Mouse (Mus musculus) heart, embryonic 15.5 days (tissue): Measurements from ENCODE around the gene Bglap3. TPM values are rescaled to one million over a fixed set of nuclear protein-coding genes. Genes with fewer than 3 reads are reported as not detected.

Experiments used
- ATAC-seq: fragments of 200-750 bp; cut with Nextera tagmentation; replicated peaks from 2 replicates; pipeline ENCODE4 v1.8.0; 2017; ENCODE audit warnings: low read depth, moderate TSS enrichment; ENCODE audit not compliant: insufficient number of reproducible peaks, insufficient read depth, low FRiP score
- H3K27ac ChIP-seq: fragments of 300-500 bp; sonication (generic); 2 replicates; pipeline ENCODE4 v1.5.1; 2015; ENCODE audit warnings: mild to moderate bottlenecking, inconsistent platforms
- H3K27me3 ChIP-seq: fragments of 300-500 bp; sonication (generic); 2 replicates; pipeline ENCODE4 v1.6.1; 2015; ENCODE audit warnings: inconsistent platforms
- H3K36me3 ChIP-seq: fragments of 300-500 bp; sonication (generic); 2 replicates; pipeline ENCODE4 v1.6.1; 2015; ENCODE audit warnings: mild to moderate bottlenecking, inconsistent platforms
- H3K4me1 ChIP-seq: fragments of 300-500 bp; sonication (generic); replicated peaks from 2 replicates; pipeline ENCODE4 v1.6.1; 2015; ENCODE audit warnings: inconsistent platforms
- H3K4me2 ChIP-seq: fragments of 300-500 bp; sonication (generic); 2 replicates; pipeline ENCODE4 v1.6.1; 2015; ENCODE audit warnings: inconsistent platforms, mild to moderate bottlenecking, moderate library complexity
- H3K4me3 ChIP-seq: fragments of 300-500 bp; sonication (generic); 2 replicates; pipeline ENCODE4 v1.5.1; 2015; ENCODE audit warnings: mild to moderate bottlenecking, inconsistent platforms
- H3K9ac ChIP-seq: fragments of 300-500 bp; sonication (generic); 2 replicates; pipeline ENCODE4 v1.6.1; 2015; ENCODE audit warnings: mild to moderate bottlenecking, inconsistent platforms
- H3K9me3 ChIP-seq: fragments of 300-500 bp; sonication (generic); replicated peaks from 2 replicates; pipeline ENCODE4 v1.6.1; 2016; ENCODE audit warnings: inconsistent platforms
- WGBS: fragments of 180-500 bp; shearing (Covaris S2); methylation state at CpG from one replicate; pipeline ENCODE4 v1.1.7; 2015; ENCODE audit warnings: mixed read lengths; 5-methylcytosine and 5-hydroxymethylcytosine counted together
- polyA plus RNA-seq: library from polyadenylated mRNA; unstranded; fragments of >200 nt; fragmentation: Nextera tagmentation; extraction: Ambion mirVana; gene quantifications from 2 replicates; pipeline ENCODE4 v1.2.1, GENCODE M21; 2015

The Bglap3 gene
- polyA plus RNA-seq, 1 experiment from 2014 or later: not detected

- 46% methylated on average over 5 of the region's 5 CpGs for WGBS
- Histone ChIP-seq H3K9me3 (no peaks in the 10 kb centered on the region), H3K4me3 (no peak overlapping the region), H3K4me2 (no peak overlapping the region), H3K9ac (peak overlapping the region; percentile 14; the same call in 1 of the 2 replicates), H3K27me3 (peaks cover 3% of the 10 kb centered on the region), H3K36me3 (peaks cover 77% of the 10 kb centered on the region), H3K4me1 (peaks cover 43% of the 10 kb centered on the region), H3K27ac (peak overlapping the region; percentile 56)
- no peak for ATAC-seq
Measured at GRCm38 (mm10) chr3:88359584-88359983, 13.0 kb downstream of the Bglap3 start.

DNA sequence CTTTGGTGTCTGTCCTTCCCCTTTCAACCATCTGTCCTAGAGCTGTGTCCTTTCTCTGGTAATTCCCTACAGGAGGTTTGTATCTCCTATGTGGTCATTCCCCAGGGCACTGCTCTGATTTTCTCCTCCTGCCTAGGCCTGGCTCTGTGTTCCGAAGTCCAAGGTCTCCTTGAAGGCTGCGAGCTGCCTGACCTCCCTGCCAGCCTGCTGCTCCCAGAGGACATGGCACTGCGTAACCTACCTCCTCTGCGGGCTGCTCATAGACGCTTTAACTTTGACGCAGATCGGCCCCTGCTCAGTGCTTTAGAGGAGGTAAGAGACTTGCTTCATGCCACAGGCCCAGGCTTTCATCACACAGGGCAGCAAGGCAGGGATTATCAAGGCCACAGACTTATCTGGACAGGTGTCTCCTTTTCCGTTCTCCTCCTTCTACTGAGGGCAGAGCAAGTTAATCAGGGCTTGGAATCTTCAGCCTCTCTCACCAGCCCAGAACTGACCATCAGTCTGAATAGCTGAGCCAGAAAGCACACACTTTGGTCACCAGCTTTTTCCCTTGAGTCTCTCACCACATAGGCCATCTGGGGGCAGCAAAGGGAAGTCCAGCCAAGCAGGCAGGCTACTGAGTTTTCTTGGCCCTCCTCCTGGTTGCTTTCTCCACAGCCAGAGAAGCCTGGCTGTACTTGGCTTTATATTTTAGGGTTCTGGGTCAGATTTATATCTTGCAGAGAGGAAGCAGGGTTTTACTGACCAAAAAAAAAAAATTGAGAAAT lies 18.0 kb downstream of the Bglap3 start:
- no peaks in the 10 kb centered on the region for H3K9me3 ChIP-seq
- no peak overlapping the region for H3K27ac ChIP-seq
- 89% methylated on average over 8 of the region's 8 CpGs for WGBS
- no peak overlapping the region for H3K4me2 ChIP-seq
- no peak overlapping the region for H3K9ac ChIP-seq
- H3K4me1 ChIP-seq: peaks cover 10% of the 10 kb centered on the region; the same call in 1 of the 2 replicates
- ATAC-seq: no peak
- H3K27me3 ChIP-seq: no peaks in the 10 kb centered on the region
- H3K4me3 ChIP-seq: no peak overlapping the region
- peaks cover 100% of the 10 kb centered on the region for H3K36me3 ChIP-seq

GRCm38 (mm10) chr3:88352907-88353306 lies 19.6 kb downstream of the Bglap3 start:
- Histone ChIP-seq H3K9ac (no peak overlapping the region), H3K9me3 (no peaks in the 10 kb centered on the region), H3K36me3 (peaks cover 99% of the 10 kb centered on the region), H3K4me2 (no peak overlapping the region), H3K4me3 (no peak overlapping the region), H3K27me3 (no peaks in the 10 kb centered on the region), H3K27ac (no peak overlapping the region), H3K4me1 (no peaks in the 10 kb centered on the region)
- 86% methylated on average over 9 of the region's 9 CpGs for WGBS
- no peak for ATAC-seq

GRCm38 (mm10) chr3:88350732-88351131 lies 21.8 kb downstream of the Bglap3 start:
- no peaks in the 10 kb centered on the region for H3K27me3 ChIP-seq
- no peaks in the 10 kb centered on the region for H3K4me1 ChIP-seq
- H3K9me3 ChIP-seq: no peaks in the 10 kb centered on the region
- WGBS: 71% methylated on average over 13 of the region's 13 CpGs
- no peak for ATAC-seq
- no peak overlapping the region for H3K9ac ChIP-seq
- H3K36me3 ChIP-seq: peaks cover 99% of the 10 kb centered on the region
- H3K4me3 ChIP-seq: no peak overlapping the region
- no peak overlapping the region for H3K27ac ChIP-seq
- no peak overlapping the region for H3K4me2 ChIP-seq

- no peak overlapping the region for H3K27ac ChIP-seq
- no peak overlapping the region for H3K9ac ChIP-seq
- ATAC-seq: no peak
- 60% methylated on average over 3 of the region's 3 CpGs for WGBS
- no peaks in the 10 kb centered on the region for H3K9me3 ChIP-seq
- H3K4me2 ChIP-seq: no peak overlapping the region
- H3K27me3 ChIP-seq: no peaks in the 10 kb centered on the region
- H3K4me3 ChIP-seq: no peak overlapping the region
- H3K36me3 ChIP-seq: peaks cover 27% of the 10 kb centered on the region
- H3K4me1 ChIP-seq: peaks cover 35% of the 10 kb centered on the region
Measured at GRCm38 (mm10) chr3:88339006-88339405, 33.5 kb downstream of the Bglap3 start.

DNA sequence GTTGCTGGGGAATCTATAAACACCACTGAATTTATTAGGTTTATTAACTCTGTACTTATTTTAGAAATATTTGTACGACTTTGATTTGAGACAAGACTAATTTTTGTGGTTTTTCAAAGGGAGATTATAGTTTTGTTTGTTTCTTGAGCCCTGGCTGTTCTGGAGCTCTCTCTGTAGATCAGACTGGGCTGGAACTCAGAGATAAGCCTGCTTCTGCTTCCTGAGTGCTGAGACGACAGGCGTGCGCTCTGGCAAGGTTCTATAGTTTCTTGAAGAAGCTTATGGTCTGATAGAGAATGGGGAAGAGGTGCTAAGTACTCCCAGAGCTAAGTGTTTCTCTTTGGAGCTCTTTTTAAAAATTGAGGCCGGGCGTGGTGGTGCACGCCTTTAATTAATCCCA lies 34.2 kb downstream of the Bglap3 start:
- Histone ChIP-seq H3K27me3 (no peaks in the 10 kb centered on the region), H3K36me3 (peaks cover 20% of the 10 kb centered on the region), H3K27ac (no peak overlapping the region), H3K4me1 (peaks cover 35% of the 10 kb centered on the region), H3K9me3 (no peaks in the 10 kb centered on the region), H3K9ac (no peak overlapping the region), H3K4me3 (no peak overlapping the region), H3K4me2 (no peak overlapping the region)
- ATAC-seq: no peak
- WGBS: 76% methylated on average over 7 of the region's 7 CpGs

GRCm38 (mm10) chr3:88337367-88338020 lies 35.0 kb downstream of the Bglap3 start:
- Histone ChIP-seq H3K27me3 (no peaks in the 10 kb centered on the region), H3K4me1 (peaks cover 35% of the 10 kb centered on the region), H3K36me3 (peaks cover 12% of the 10 kb centered on the region), H3K4me2 (peak overlapping the region; percentile 74), H3K4me3 (peak overlapping the region; percentile 96), H3K27ac (peak overlapping the region; percentile 99), H3K9me3 (no peaks in the 10 kb centered on the region), H3K9ac (peak overlapping the region; percentile 12; the same call in 1 of the 2 replicates)
- 47% methylated on average over 11 of the region's 11 CpGs for WGBS
- no peak for ATAC-seq

GRCm38 (mm10) chr3:88336058-88337013 lies 36.2 kb downstream of the Bglap3 start, which contains the start of the genes Tmem79 and Smg5:
Tmem79 (minus strand) TSS chr3:88336148.
Smg5 (plus strand) TSS chr3:88336260.
- peak within 1 kb of the TSS; percentile 96 for H3K9ac ChIP-seq
- peaks cover 35% of the 10 kb centered on the region for H3K4me1 ChIP-seq
- peak within 1 kb of the TSS; percentile 96 for H3K4me3 ChIP-seq
- 1% methylated on average over 65 of the region's 66 CpGs for WGBS
- ATAC-seq: peak; percentile 88
- peaks cover under 1% of the 10 kb centered on the region; the same call in 1 of the 2 replicates for H3K36me3 ChIP-seq
- no peaks in the 10 kb centered on the region for H3K27me3 ChIP-seq
- H3K9me3 ChIP-seq: no peaks in the 10 kb centered on the region
- H3K4me2 ChIP-seq: peak within 1 kb of the TSS; percentile 74
- H3K27ac ChIP-seq: peak within 1 kb of the TSS; percentile 99

GRCm38 (mm10) chr3:88335436-88336053 lies 37.0 kb downstream of the Bglap3 start:
- ATAC-seq: peak; percentile 28
- Histone ChIP-seq H3K9ac (peak overlapping the region; percentile 73), H3K4me3 (peak overlapping the region; percentile 96), H3K36me3 (no peaks in the 10 kb centered on the region), H3K27me3 (no peaks in the 10 kb centered on the region), H3K9me3 (no peaks in the 10 kb centered on the region), H3K4me2 (peak overlapping the region; percentile 74), H3K27ac (peak overlapping the region; percentile 99), H3K4me1 (peaks cover 35% of the 10 kb centered on the region)
- under 1% methylated on average over 27 of the region's 27 CpGs for WGBS

GRCm38 (mm10) chr3:88334902-88335435 lies 37.6 kb downstream of the Bglap3 start:
- Histone ChIP-seq H3K4me1 (peaks cover 35% of the 10 kb centered on the region), H3K9me3 (no peaks in the 10 kb centered on the region), H3K4me2 (peak overlapping the region; percentile 74), H3K4me3 (peak overlapping the region; percentile 96), H3K36me3 (no peaks in the 10 kb centered on the region), H3K9ac (peak overlapping the region; percentile 73), H3K27me3 (no peaks in the 10 kb centered on the region), H3K27ac (peak overlapping the region; percentile 99)
- 30% methylated on average over 3 of the region's 3 CpGs for WGBS
- no peak for ATAC-seq
